Mouse (Mus musculus): Measurements from ENCODE around the gene Dnmt3a. TPM values are rescaled to one million over a fixed set of nuclear protein-coding genes. Genes with fewer than 3 reads are reported as not detected.

Gene Dnmt3a
- total and polyA plus RNA-seq, 3 experiments = 15.5 to 61.5 (median 23.4) TPM

DNA sequence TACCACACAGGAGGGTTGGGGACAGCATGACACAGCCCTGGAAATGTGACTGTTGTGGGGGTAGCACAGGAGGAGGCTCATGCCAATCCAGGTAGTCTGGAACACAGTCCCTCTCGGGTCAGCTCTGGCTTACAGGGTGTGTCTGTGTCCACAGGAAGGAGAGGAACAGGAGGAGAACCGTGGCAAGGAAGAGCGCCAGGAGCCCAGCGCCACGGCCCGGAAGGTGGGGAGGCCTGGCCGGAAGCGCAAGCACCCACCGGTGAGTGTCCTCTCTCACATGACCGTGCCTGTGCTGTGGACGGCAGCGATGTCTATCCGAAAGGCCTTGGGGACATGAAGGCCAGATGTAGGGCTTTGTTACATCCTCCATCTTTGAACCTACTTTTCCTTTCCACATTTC lies 43.7 kb downstream of the Dnmt3a start:
- Histone ChIP-seq H3K27me3 (replicated peaks) (no peaks in the 10 kb centered on the region), H3K4me2 (ENCODE audit: insufficient read depth, low read depth, poor library complexity, severe bottlenecking) (no peak overlapping the region), H3K9me3 (replicated peaks; ENCODE audit: low read length) (peaks cover 2% of the 10 kb centered on the region), H3K36me3 (replicated peaks in 1 of 2; ENCODE audit: control insufficient read depth in 1 of 2, insufficient read depth in 1 of 2, low read length in 1 of 2) (peaks cover 13 to 54% of the 10 kb centered on the region in 2 experiments), H3K27ac (ENCODE audit: insufficient read depth, low read depth) (no peak overlapping the region), H3K9ac (ENCODE audit: insufficient read depth, low read depth) (no peak overlapping the region), H3K4me1 (ENCODE audit: control insufficient read depth in 1 of 2, insufficient read depth in 2 of 2) (peaks cover 17 to 44% of the 10 kb centered on the region in 2 experiments), H3K79me2 (replicated peaks; ENCODE audit: control insufficient read depth, extremely low read depth, insufficient read depth, poor library complexity, severe bottlenecking) (no peaks in the 10 kb centered on the region), H3K4me3 (replicated peaks in 1 of 3; ENCODE audit: low read depth in 2 of 3, low read length in 2 of 3, poor library complexity in 1 of 3) (no peak overlapping the region)
- DNase-seq (ENCODE audit: extremely low read depth) = no peak
- TF ChIP-seq USF1 (IDR thresholded peaks at IDR 0.05; ENCODE audit: low read depth, low read length) = no peak
- no peak for TF ChIP-seq ZNF384 (IDR thresholded peaks at IDR 0.05; ENCODE audit: low read depth, low read length)
- no peak for TF ChIP-seq POLR2AphosphoS2 (IDR thresholded peaks at IDR 0.05; ENCODE audit: low read depth, low read length)
- TF ChIP-seq PAX5 (IDR thresholded peaks at IDR 0.05; ENCODE audit: low read length) = no peak
- TF ChIP-seq MAZ (IDR thresholded peaks at IDR 0.05; ENCODE audit: low read depth, low read length) = no peak
- TF ChIP-seq POLR2A (IDR thresholded peaks at IDR 0.05; ENCODE audit: low read depth, low read length) = no peak
- no peak for TF ChIP-seq GABPA (IDR thresholded peaks at IDR 0.05; ENCODE audit: insufficient replicate concordance, low read depth, low read length)
- TF ChIP-seq MAX (IDR thresholded peaks at IDR 0.05; ENCODE audit: low read length) = no peak
- no peak for TF ChIP-seq SIN3A (IDR thresholded peaks at IDR 0.05; ENCODE audit: low read length)
- no peak for TF ChIP-seq JUN (IDR thresholded peaks at IDR 0.05; ENCODE audit: insufficient read depth, low read depth, low read length)
- TF ChIP-seq SMC3 (IDR thresholded peaks at IDR 0.05; ENCODE audit: low read depth, low read length) = no peak
- no peak for TF ChIP-seq MEF2A (IDR thresholded peaks at IDR 0.05; ENCODE audit: borderline replicate concordance, low read depth, low read length)
- no peak for TF ChIP-seq KAT2A (IDR thresholded peaks at IDR 0.05; ENCODE audit: insufficient replicate concordance, low read length)
- no peak for TF ChIP-seq RAD21 (IDR thresholded peaks at IDR 0.05; ENCODE audit: low read depth, low read length)
- TF ChIP-seq ZC3H11A (IDR thresholded peaks at IDR 0.05; ENCODE audit: low read depth, low read length) = no peak
- TF ChIP-seq CTCF (conservative IDR thresholded peaks at IDR 0.05 in 1 of 2, IDR thresholded peaks at IDR 0.05 in 1 of 2; ENCODE audit: low read depth in 2 of 2, low read length in 2 of 2) = no peak
- TF ChIP-seq NRF1 (IDR thresholded peaks at IDR 0.05; ENCODE audit: low read depth, low read length) = no peak
- TF ChIP-seq ZKSCAN1 (IDR thresholded peaks at IDR 0.05; ENCODE audit: borderline replicate concordance, low read depth, low read length) = no peak
- dilution Hi-C loops (cut with MboI; ENCODE audit: extremely low pct_ligation_motif_present, extremely low pct_unique_long_range_greater_than_20kb, low sequenced_read_pairs) = no loop called here
- in situ Hi-C loops (cut with MboI; ENCODE audit: low pct_ligation_motif_present, low pct_unique_long_range_greater_than_20kb, low sequenced_read_pairs) = loop anchor here (25.0 kb wide), 1 partner anchor 187 kb away; no protein-coding TSS in a partner anchor

DNA sequence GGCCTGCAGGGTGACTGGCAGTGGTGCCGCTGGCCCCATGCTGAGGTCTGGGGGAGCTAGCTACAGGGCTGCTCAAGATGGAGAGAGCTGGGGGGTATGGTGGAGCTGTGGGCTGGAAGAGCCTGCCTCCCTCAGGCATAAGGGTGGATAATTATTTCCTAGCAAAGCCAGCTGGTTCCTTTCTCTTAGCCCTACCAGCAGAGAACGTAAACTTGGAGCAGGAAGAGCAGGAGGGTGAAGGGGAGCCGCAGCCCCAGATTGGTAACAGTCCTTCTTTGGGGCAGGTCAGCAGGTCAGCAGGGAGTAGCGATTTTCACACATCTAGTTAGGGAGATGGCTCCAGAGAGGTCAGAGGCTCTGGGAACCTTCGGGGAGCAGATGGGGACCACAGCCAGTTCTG lies 44.4 kb downstream of the Dnmt3a start:
- in situ Hi-C loops (cut with MboI; ENCODE audit: low pct_ligation_motif_present, low pct_unique_long_range_greater_than_20kb, low sequenced_read_pairs) = no loop called here
- peaks cover 13 to 47% of the 10 kb centered on the region in 2 experiments for H3K36me3 ChIP-seq (replicated peaks in 1 of 2; ENCODE audit: control insufficient read depth in 1 of 2, insufficient read depth in 1 of 2, low read length in 1 of 2)
- no peak overlapping the region for H3K27ac ChIP-seq (ENCODE audit: insufficient read depth, low read depth)
- dilution Hi-C loops (cut with MboI; ENCODE audit: extremely low pct_ligation_motif_present, extremely low pct_unique_long_range_greater_than_20kb, low sequenced_read_pairs) = no loop called here
- no peak overlapping the region for H3K4me2 ChIP-seq (ENCODE audit: insufficient read depth, low read depth, poor library complexity, severe bottlenecking)
- TF ChIP-seq ZMIZ1 (IDR thresholded peaks at IDR 0.05; ENCODE audit: low read depth, low read length) (no peak), MAZ (IDR thresholded peaks at IDR 0.05; ENCODE audit: low read depth, low read length) (no peak), EP300 (IDR thresholded peaks at IDR 0.05; ENCODE audit: low read length) (no peak), MAX (IDR thresholded peaks at IDR 0.05; ENCODE audit: low read length) (no peak), MYC (IDR thresholded peaks at IDR 0.05; ENCODE audit: low read depth, low read length) (no peak), ZNF384 (IDR thresholded peaks at IDR 0.05; ENCODE audit: low read depth, low read length) (no peak), POLR2A (IDR thresholded peaks at IDR 0.05; ENCODE audit: low read depth, low read length) (no peak), JUND (conservative IDR thresholded peaks at IDR 0.05; ENCODE audit: low read depth, low read length) (no peak), TCF12 (IDR thresholded peaks at IDR 0.05; ENCODE audit: low read depth, low read length) (no peak)
- no peak overlapping the region for H3K9ac ChIP-seq (ENCODE audit: insufficient read depth, low read depth)
- no peaks in the 10 kb centered on the region for H3K27me3 ChIP-seq (replicated peaks)
- H3K4me3 ChIP-seq (replicated peaks in 1 of 3; ENCODE audit: low read depth in 2 of 3, low read length in 2 of 3, poor library complexity in 1 of 3) = no peak overlapping the region
- H3K9me3 ChIP-seq (replicated peaks; ENCODE audit: low read length) = peaks cover 2% of the 10 kb centered on the region
- H3K4me1 ChIP-seq (ENCODE audit: control insufficient read depth in 1 of 2, insufficient read depth in 2 of 2) = peaks cover 16 to 44% of the 10 kb centered on the region in 2 experiments
- DNase-seq (ENCODE audit: extremely low read depth) = no peak
- no peaks in the 10 kb centered on the region for H3K79me2 ChIP-seq (replicated peaks; ENCODE audit: control insufficient read depth, extremely low read depth, insufficient read depth, poor library complexity, severe bottlenecking)

Measured in CH12.LX (cell line).